Comparison of ENCODE assay signal across 12 mouse cellular contexts in genomic region chr4:45507039-45507438, GRCm38 (mm10). TPM values are rescaled to one million over a fixed set of nuclear protein-coding genes. Genes with fewer than 3 reads are reported as not detected.
DNase-seq lines count a peak whose midpoint lies in the region; ATAC-seq and TF ChIP-seq lines count a peak whose summit lies in the region.
"Had no signal": no experiment of that assay in that cellular context is flagged by ENCODE, and none has a peak within 500 bp of the region (broad histone marks: within the 10 kb centered on the region; RNA-seq: fewer than 3 reads in every experiment).

No protein-coding gene starts in this region.

- no peak overlapping the region for H3K4me3 ChIP-seq in kidney, adult 2 months (ENCODE audit: insufficient read depth, low read depth, low read length)
- H3K4me3 ChIP-seq in limb, embryonic 14.5 days (replicated peaks; ENCODE audit: low read length), result no peak overlapping the region
- H3K4me3 ChIP-seq: megakaryocyte, embryonic 14.5 days had no signal

- H3K9ac ChIP-seq in limb, embryonic 14.5 days (ENCODE audit: low read depth, low read length, severe bottlenecking), result peak overlapping the region; percentile 21; the same call in 1 of the 2 replicates

- no peak for ATAC-seq in limb, embryonic 14.5 days (ENCODE audit: low FRiP score, low read depth)
- no peak for ATAC-seq in inflammation-experienced regulatory T-cells, adult 6 months

- WGBS in kidney, adult 2 months, result 50% methylated on average over 9 of the region's 9 CpGs
- 14% methylated on average over 9 of the region's 9 CpGs for WGBS in limb, embryonic 14.5 days

- H3K9me3 ChIP-seq in limb, embryonic 14.5 days (ENCODE audit: control insufficient read depth, low read length), result no peaks in the 10 kb centered on the region
- H3K9me3 ChIP-seq: megakaryocyte, embryonic 14.5 days had no signal

- peaks cover 76% of the 10 kb centered on the region for H3K4me1 ChIP-seq in kidney, adult 2 months (ENCODE audit: control insufficient read depth, insufficient read depth, low read length)
- peaks cover 49% of the 10 kb centered on the region for H3K4me1 ChIP-seq in limb, embryonic 14.5 days (ENCODE audit: control insufficient read depth, insufficient read depth, low read length)

- no peak for DNase-seq in kidney, adult 2 months
- DNase-seq in kidney, postnatal 10 days, result no peak
- peak; percentile 85 for DNase-seq in R1 (ENCODE audit: low read depth, low spot score)
- DNase-seq in embryo, embryonic 10.5 days (ENCODE audit: low spot score), result peak; percentile 67
- DNase-seq in limb, embryonic 14.5 days (ENCODE audit: low spot score), result no peak
- DNase-seq in left cerebral cortex, adult 18-20 months (ENCODE audit: low spot score in 2 of 2), result no peak
- DNase-seq: adrenal gland, postnatal 10 days; cerebellum, adult 18-20 months; layer of hippocampus, adult 9-11 months; thymus, postnatal 4 days had no signal

- H3K36me3 ChIP-seq in kidney, adult 2 months (ENCODE audit: control insufficient read depth, insufficient read depth, low read length), result no peaks in the 10 kb centered on the region
- H3K36me3 ChIP-seq in limb, embryonic 14.5 days (ENCODE audit: control insufficient read depth, insufficient read depth, low read length), result no peaks in the 10 kb centered on the region

- H3K27me3 ChIP-seq in kidney, adult 2 months (replicated peaks; ENCODE audit: control insufficient read depth, insufficient read depth, low read length), result no peaks in the 10 kb centered on the region
- no peaks in the 10 kb centered on the region for H3K27me3 ChIP-seq in limb, embryonic 14.5 days (ENCODE audit: control insufficient read depth, insufficient read depth, low read length)

- H3K4me2 ChIP-seq in limb, embryonic 14.5 days (replicated peaks; ENCODE audit: low read depth, low read length, severe bottlenecking), result no peak overlapping the region

- no peak for TF ChIP-seq CTCF in kidney, adult 2 months (conservative IDR thresholded peaks at IDR 0.05; ENCODE audit: insufficient read depth, insufficient read length, low read depth, low read length)

- peak overlapping the region; percentile 60 for H3K27ac ChIP-seq in kidney, adult 2 months (ENCODE audit: insufficient read depth, low read depth, low read length)
- H3K27ac ChIP-seq in limb, embryonic 14.5 days (replicated peaks; ENCODE audit: low read depth, low read length), result 0 out of 2 replicates have a peak overlapping the region, but pooled peaks have one; percentile 19

- no peak for TF ChIP-seq POLR2A in kidney, adult 2 months (IDR thresholded peaks at IDR 0.05; ENCODE audit: low read depth, low read length)
- TF ChIP-seq POLR2A in limb, embryonic 14.5 days (IDR thresholded peaks at IDR 0.05; ENCODE audit: borderline replicate concordance, extremely low read depth, insufficient read depth, insufficient read length), result no peak

RNA-seq across cellular contexts. Expression of gene Shb, which starts 25.2 kb away (rescaled TPM):
- 57.1 and 59.4 TPM in 2 replicates for polyA plus RNA-seq in kidney, adult 2 months (2012; rRNA removed)
- polyA plus RNA-seq in limb, embryonic 14.5 days (2012; rRNA removed), result 19.0 and 20.9 TPM in 2 replicates
- polyA plus RNA-seq in limb, embryonic 14.5 days (2014; fragmentation: Nextera tagmentation; extraction: Ambion mirVana), result 9.2 and 10.6 TPM in 2 replicates
- total RNA-seq in left cerebral cortex, adult 18-20 months (2021), result 10 to 100 TPM in 1 of 2 experiments, 1 to 10 TPM in 1; 8.3 to 12.9 TPM
- under 1 TPM in 1 of 3 experiments, not detected in 2; 0.23 TPM for polyA plus RNA-seq in inflammation-experienced regulatory T-cells, adult 6 months (2017; shearing (Covaris generic))

Comparison
In these comparisons a context has a peak if more than half of its experiments do, and no peak if none do; other contexts are left out.
1. DNase-seq: peak in R1 (single experiment) and embryo, embryonic 10.5 days (single experiment); none in kidney, adult 2 months (single experiment), kidney, postnatal 10 days (single experiment), limb, embryonic 14.5 days (single experiment) and left cerebral cortex, adult 18-20 months (0 of 2).
2. RNA of gene Shb, which starts 25.2 kb away (polyA plus RNA-seq): 57.1 to 59.4 TPM in kidney, adult 2 months and 9.2 to 20.9 TPM in limb, embryonic 14.5 days; 0.23 TPM in inflammation-experienced regulatory T-cells, adult 6 months; every median in the first group is over 4 times any median in the second.